Mouse (Mus musculus): ENCODE data around the gene Depdc1b. TPM values are rescaled to one million over a fixed set of nuclear protein-coding genes. Genes with fewer than 3 reads are reported as not detected.

The Depdc1b gene
- total RNA-seq (2012; rRNA removed): 18.2 and 23.1 TPM in 2 replicates

DNA sequence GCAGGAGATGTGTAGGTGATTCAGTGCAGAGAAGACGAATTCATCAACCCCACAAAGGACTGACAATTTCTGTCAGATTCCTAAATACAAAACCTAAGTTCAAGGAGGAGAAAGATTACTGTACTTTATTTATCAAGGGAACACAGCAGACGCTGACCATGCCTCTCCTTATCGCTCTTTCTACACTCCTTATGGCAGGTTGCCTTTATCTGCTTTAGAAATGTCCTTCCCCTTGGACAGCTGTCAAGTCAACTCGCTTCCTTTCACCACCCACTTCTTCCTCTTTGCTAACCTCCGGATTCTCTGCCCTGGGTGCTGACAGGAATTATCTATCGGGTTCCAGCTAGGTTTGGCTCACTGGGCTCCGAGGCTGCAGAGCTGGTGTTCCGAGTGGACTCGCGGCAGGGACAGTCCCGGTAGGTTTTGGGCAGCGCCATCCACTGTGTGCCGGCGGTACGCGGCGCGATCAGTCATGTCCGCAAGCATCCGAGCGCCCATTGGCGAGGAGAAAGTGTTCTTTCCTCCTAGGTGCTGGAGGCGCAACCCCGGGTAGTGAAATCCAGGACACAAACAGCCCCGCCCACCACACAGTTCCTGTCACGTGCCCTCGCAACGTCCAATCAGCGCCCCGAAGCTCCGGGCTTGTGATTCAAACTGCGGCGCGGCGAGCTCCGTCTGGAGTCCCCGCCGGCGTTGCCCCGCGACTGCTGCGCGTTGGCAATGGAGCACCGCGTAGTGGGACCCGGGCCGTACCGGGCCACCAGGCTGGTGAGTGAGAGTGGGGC, at the start of gene Depdc1b:
TSS of gene Depdc1b (plus strand) at position 631 of the 785 bp plus-strand sequence.
- no peaks in the 10 kb centered on the region for H3K4me1 ChIP-seq (ENCODE audit: control insufficient read depth in 2 of 2, insufficient read depth in 2 of 2, low read length in 2 of 2, poor library complexity in 1 of 2)
- peak within 1 kb of the TSS; percentile 92 for H3K9ac ChIP-seq (ENCODE audit: insufficient read depth, low read depth, low read length, poor library complexity, severe bottlenecking)
- peak within 1 kb of the TSS; percentile 82 to 94 for H3K4me3 ChIP-seq (ENCODE audit: insufficient read depth in 1 of 2, low read depth in 1 of 2, low read length in 2 of 2, poor library complexity in 1 of 2, severe bottlenecking in 1 of 2)
- H3K27ac ChIP-seq (ENCODE audit: insufficient read depth, low read depth, low read length, poor library complexity, severe bottlenecking): no peak within 1 kb of the TSS
- TF ChIP-seq HCFC1 (IDR thresholded peaks at IDR 0.05; ENCODE audit: borderline replicate concordance, insufficient read depth, low read length) (no peak), MAFK (IDR thresholded peaks at IDR 0.05; ENCODE audit: insufficient read depth, low read depth, low read length) (no peak), ZNF384 (IDR thresholded peaks at IDR 0.05; ENCODE audit: low read depth, low read length) (no peak), ZC3H11A (IDR thresholded peaks at IDR 0.05; ENCODE audit: borderline replicate concordance, low read depth, low read length) (no peak), CHD2 (IDR thresholded peaks at IDR 0.05; ENCODE audit: low read depth, low read length) (no peak)
- no peaks in the 10 kb centered on the region for H3K36me3 ChIP-seq (ENCODE audit: control insufficient read depth, insufficient read depth, low read length, poor library complexity, severe bottlenecking)
- H3K9me3 ChIP-seq (ENCODE audit: control insufficient read depth, insufficient read depth, low read depth, low read length): no peaks in the 10 kb centered on the region
- in situ Hi-C loops (cut with MboI; ENCODE audit: low sequenced_read_pairs in 2 of 2, unreplicated experiment in 2 of 2): no loop called here
- peak; percentile 96 for DNase-seq (ENCODE audit: low read depth, low spot score)

DNA sequence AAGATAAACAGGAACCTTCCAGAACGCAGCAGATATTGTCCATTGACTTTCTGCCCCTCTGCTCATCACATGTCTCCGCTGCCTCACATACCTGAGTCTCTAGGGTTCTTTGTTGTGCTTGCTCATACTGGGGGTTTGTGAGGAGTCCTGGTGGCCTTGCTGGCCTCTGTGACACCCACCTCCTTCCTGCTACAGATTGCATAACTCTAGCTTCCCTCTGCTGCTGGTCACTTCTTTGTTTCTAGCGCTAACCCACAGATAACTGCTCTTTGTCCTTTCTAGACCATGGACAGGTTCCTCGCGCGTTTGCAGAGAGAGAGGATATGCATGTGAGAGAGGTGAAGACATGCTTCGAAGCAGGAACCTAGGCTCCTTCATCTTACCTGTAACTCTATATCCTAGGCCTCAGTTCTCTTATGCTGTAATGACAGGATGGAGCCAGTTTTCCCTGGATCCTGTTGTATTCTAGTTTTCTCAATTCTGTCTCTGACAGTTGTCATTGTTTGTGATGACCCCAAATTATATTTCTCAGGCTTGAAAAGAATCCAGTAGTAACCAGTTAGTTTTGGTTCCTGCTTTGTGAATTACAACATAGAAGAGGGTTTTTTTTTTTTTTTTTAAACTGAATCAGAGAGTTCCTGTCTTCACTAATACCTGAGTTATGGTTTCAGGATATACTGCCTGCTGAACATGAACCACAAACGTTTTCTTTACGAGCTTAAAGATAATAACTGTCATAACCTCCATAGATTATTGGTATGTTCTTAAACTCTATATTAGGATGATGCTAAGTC, 48.1 kb upstream of the Depdc1b start:
- in situ Hi-C loops (cut with MboI; ENCODE audit: low sequenced_read_pairs in 2 of 2, unreplicated experiment in 2 of 2): no loop called here
- DNase-seq (ENCODE audit: low read depth, low spot score): no peak
- TF ChIP-seq ZC3H11A (IDR thresholded peaks at IDR 0.05; ENCODE audit: borderline replicate concordance, low read depth, low read length) (no peak), CHD2 (IDR thresholded peaks at IDR 0.05; ENCODE audit: low read depth, low read length) (no peak), HCFC1 (IDR thresholded peaks at IDR 0.05; ENCODE audit: borderline replicate concordance, insufficient read depth, low read length) (no peak), ZNF384 (IDR thresholded peaks at IDR 0.05; ENCODE audit: low read depth, low read length) (no peak), MAFK (IDR thresholded peaks at IDR 0.05; ENCODE audit: insufficient read depth, low read depth, low read length) (no peak)

GRCm38 (mm10) chr13:108271458-108272148, 44.5 kb upstream of the Depdc1b start:
- Histone ChIP-seq H3K4me1 (ENCODE audit: control insufficient read depth in 2 of 2, insufficient read depth in 2 of 2, low read length in 2 of 2, poor library complexity in 1 of 2) (no peaks in the 10 kb centered on the region; a peak in 1 of 4 replicates), H3K27ac (ENCODE audit: insufficient read depth, low read depth, low read length, poor library complexity, severe bottlenecking) (no peak overlapping the region), H3K4me3 (ENCODE audit: insufficient read depth in 1 of 2, low read depth in 1 of 2, low read length in 2 of 2, poor library complexity in 1 of 2, severe bottlenecking in 1 of 2) (no peak overlapping the region), H3K36me3 (ENCODE audit: control insufficient read depth, insufficient read depth, low read length, poor library complexity, severe bottlenecking) (no peaks in the 10 kb centered on the region), H3K9ac (ENCODE audit: insufficient read depth, low read depth, low read length, poor library complexity, severe bottlenecking) (no peak overlapping the region), H3K9me3 (ENCODE audit: control insufficient read depth, insufficient read depth, low read depth, low read length) (no peaks in the 10 kb centered on the region)
- no peak for DNase-seq (ENCODE audit: low read depth, low spot score)
- TF ChIP-seq ZC3H11A (IDR thresholded peaks at IDR 0.05; ENCODE audit: borderline replicate concordance, low read depth, low read length): no peak
- TF ChIP-seq CHD2 (IDR thresholded peaks at IDR 0.05; ENCODE audit: low read depth, low read length): no peak
- no peak for TF ChIP-seq HCFC1 (IDR thresholded peaks at IDR 0.05; ENCODE audit: borderline replicate concordance, insufficient read depth, low read length)
- TF ChIP-seq ZNF384 (IDR thresholded peaks at IDR 0.05; ENCODE audit: low read depth, low read length): no peak
- no peak for TF ChIP-seq MAFK (IDR thresholded peaks at IDR 0.05; ENCODE audit: insufficient read depth, low read depth, low read length)
- in situ Hi-C loops (cut with MboI; ENCODE audit: low sequenced_read_pairs in 2 of 2, unreplicated experiment in 2 of 2): no loop called here

More for the DNA sequence above, 48.1 kb upstream of the Depdc1b start:
- Histone ChIP-seq H3K36me3 (ENCODE audit: control insufficient read depth, insufficient read depth, low read length, poor library complexity, severe bottlenecking) (no peaks in the 10 kb centered on the region), H3K9me3 (ENCODE audit: control insufficient read depth, insufficient read depth, low read depth, low read length) (no peaks in the 10 kb centered on the region), H3K9ac (ENCODE audit: insufficient read depth, low read depth, low read length, poor library complexity, severe bottlenecking) (no peak overlapping the region), H3K4me1 (ENCODE audit: control insufficient read depth in 2 of 2, insufficient read depth in 2 of 2, low read length in 2 of 2, poor library complexity in 1 of 2) (no peaks in the 10 kb centered on the region), H3K4me3 (ENCODE audit: insufficient read depth in 1 of 2, low read depth in 1 of 2, low read length in 2 of 2, poor library complexity in 1 of 2, severe bottlenecking in 1 of 2) (no peak overlapping the region), H3K27ac (ENCODE audit: insufficient read depth, low read depth, low read length, poor library complexity, severe bottlenecking) (no peak overlapping the region)

- no peak overlapping the region for H3K9ac ChIP-seq (ENCODE audit: insufficient read depth, low read depth, low read length, poor library complexity, severe bottlenecking)
- in situ Hi-C loops (cut with MboI; ENCODE audit: low sequenced_read_pairs in 2 of 2, unreplicated experiment in 2 of 2): no loop called here
- H3K9me3 ChIP-seq (ENCODE audit: control insufficient read depth, insufficient read depth, low read depth, low read length): no peaks in the 10 kb centered on the region
- no peak for DNase-seq (ENCODE audit: low read depth, low spot score)
- no peaks in the 10 kb centered on the region; a peak in 1 of 4 replicates for H3K4me1 ChIP-seq (ENCODE audit: control insufficient read depth in 2 of 2, insufficient read depth in 2 of 2, low read length in 2 of 2, poor library complexity in 1 of 2)
- H3K36me3 ChIP-seq (ENCODE audit: control insufficient read depth, insufficient read depth, low read length, poor library complexity, severe bottlenecking): no peaks in the 10 kb centered on the region
- no peak overlapping the region for H3K4me3 ChIP-seq (ENCODE audit: insufficient read depth in 1 of 2, low read depth in 1 of 2, low read length in 2 of 2, poor library complexity in 1 of 2, severe bottlenecking in 1 of 2)
- H3K27ac ChIP-seq (ENCODE audit: insufficient read depth, low read depth, low read length, poor library complexity, severe bottlenecking): no peak overlapping the region
- TF ChIP-seq HCFC1 (IDR thresholded peaks at IDR 0.05; ENCODE audit: borderline replicate concordance, insufficient read depth, low read length) (no peak), ZC3H11A (IDR thresholded peaks at IDR 0.05; ENCODE audit: borderline replicate concordance, low read depth, low read length) (no peak), MAFK (IDR thresholded peaks at IDR 0.05; ENCODE audit: insufficient read depth, low read depth, low read length) (no peak), ZNF384 (IDR thresholded peaks at IDR 0.05; ENCODE audit: low read depth, low read length) (no peak), CHD2 (IDR thresholded peaks at IDR 0.05; ENCODE audit: low read depth, low read length) (no peak)
Measured at GRCm38 (mm10) chr13:108272332-108272731, 43.8 kb upstream of the Depdc1b start.

Data from ES-E14 (cell line).